Mouse (Mus musculus) adrenal gland, adult 8-10 months (tissue): ENCODE data around the gene 2210017I01Rik. TPM values are rescaled to one million over a fixed set of nuclear protein-coding genes. Genes with fewer than 3 reads are reported as not detected.

Experiments
- DNase-seq: peaks from one replicate; pipeline ENCODE4 v3.0.0; 2022
- total RNA-seq, 4 experiments: library from RNA; stranded (reverse); gene quantifications; 2 replicates each; pipeline ENCODE4 v1.2.4; 2022

Gene 2210017I01Rik
- total RNA-seq, result not detected

DNA sequence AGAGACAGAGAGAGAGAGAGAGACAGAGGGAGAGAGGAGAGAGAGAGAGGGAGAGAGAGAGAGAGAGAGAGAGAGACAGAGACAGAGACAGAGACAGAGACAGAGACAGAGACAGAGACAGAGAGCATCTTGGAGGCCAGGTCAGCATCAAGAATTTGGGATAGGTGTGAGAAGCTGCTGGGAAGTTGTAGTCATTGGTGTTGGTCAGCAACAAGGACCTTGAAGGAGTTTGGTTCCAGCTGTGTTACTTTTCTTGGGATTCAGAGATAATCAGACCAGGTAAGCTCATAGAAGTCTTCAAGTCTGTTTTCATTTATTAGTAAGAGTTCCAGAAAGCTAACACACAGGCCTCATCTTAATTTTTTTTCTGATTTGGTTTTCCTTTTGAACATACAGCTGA, at the start of gene 2210017I01Rik:
Gene 2210017I01Rik (minus strand): TSS at position 101 of the 400 bp plus-strand sequence.
- no peak for DNase-seq

DNA sequence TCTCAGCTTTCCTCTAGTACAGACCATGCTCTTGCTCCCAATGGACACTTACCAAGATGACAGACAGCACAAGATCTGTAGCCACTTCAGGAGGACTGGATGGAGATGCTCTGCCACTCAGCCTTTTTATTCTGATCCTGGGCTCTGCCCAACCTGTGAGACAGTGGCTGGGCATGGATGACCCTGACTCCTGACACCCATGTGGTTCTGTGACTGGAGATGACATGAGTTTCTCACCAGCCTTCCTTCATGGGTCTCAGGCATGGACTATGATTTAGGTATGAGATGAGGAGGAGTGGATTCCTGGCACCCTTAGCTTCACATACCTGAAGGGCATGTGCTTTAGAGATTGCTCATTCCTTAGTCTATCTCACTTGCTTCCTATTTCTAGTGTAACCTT, 49.5 kb upstream of the 2210017I01Rik start, which contains the start of gene Lce1b:
Gene Lce1b (minus strand): TSS at position 101 of the 400 bp plus-strand sequence.
- DNase-seq, result no peak

DNA sequence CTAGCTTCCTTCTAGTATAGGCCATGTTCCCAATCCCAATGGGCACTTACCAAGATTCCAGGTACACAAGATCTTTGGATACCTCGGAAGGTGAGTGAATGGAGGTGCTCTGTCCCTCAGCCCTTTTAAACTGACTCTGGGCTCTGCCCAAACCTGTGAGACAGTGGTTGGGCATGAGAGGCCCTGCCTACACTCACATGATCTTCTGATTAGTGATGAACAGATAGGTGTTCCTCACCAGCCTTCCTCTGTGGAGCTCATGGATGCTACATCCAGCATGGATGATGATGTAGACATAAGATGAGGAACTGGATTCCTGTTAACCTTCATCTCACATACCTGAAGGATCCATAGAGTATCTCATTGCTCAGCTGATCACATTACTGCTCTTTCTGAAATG, 40.9 kb upstream of the 2210017I01Rik start, which contains the start of gene Lce1a1:
Gene Lce1a1 (minus strand): TSS at position 101 of the 400 bp plus-strand sequence.
- DNase-seq, result no peak

DNA sequence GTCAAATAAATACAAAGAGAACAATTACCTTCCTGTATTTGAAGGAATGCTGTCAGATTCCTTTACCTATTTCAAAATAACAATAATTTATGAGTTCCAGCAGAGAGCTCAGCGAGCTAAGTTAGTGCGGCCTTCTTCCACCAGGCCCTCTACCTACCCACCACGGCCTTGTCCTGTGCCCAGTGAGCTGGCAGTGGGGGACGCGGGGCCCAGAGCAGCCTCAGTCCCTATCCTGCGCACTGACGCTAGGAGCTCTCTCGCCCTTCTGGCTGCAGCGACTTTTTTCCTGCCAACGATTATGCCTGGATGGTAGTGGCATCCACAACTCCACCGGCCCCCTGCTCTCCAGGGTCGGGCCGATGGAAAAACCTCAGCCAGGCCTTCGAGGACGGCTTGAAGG, 32.6 kb upstream of the 2210017I01Rik start:
- no peak for DNase-seq

DNA sequence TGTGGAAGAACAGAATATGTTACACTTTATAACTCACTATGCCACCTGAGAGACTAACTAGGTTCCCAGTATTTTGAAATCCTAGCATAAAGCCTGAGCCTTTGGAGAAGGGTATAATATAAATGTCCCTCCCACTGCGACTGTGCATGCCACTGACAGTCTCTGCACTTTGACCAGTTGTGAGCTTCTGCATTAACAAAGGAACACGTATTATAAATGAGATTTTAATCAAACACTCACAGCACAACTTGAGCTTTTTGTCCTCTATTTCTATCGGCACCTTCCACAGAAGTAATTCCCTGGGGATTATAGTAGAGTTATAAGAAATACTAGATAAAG, 31.3 kb upstream of the 2210017I01Rik start:
- no peak for DNase-seq

DNA sequence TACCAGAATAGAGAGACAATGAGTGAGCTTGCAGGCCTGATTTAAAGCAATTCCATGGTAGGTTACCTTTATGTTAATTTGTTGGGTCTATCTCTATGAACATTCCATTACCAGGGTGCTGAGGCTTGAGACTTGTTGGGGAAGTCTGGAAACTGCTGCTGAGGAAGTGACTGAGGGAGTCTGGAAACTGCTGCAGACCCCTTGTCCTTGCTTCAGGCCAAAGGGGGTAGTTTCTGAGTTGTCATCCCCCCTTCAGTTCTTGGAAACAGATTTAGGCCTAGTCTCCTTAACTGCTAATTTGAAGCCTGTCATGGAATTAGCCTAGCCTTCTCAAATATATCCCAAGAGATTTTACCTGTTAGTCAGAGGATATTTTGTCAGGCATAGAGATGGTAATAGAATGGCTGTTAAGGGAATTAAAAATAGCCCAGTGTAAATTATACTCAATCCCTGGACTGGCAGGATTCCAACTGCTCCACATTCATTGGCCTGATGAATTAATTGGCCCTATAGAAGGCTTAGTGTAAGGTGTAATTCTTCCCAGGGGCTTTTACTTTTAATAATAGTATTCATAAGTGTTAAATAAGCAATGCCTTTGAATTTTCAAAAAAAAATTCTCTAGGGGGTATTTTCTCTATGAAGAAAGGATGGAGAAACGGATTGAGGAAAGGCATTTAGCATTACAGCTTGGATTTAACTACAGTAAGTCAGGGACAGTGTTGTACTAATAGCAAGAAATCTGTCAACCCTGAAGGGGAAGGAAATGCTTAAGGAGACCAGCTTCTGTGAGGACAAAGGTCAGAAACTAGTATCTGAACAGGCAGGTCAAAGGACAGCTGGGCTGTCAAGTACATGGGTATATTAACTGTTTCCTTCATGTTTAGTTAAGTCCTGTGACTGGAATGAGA, 30.7 kb upstream of the 2210017I01Rik start:
- no peak for DNase-seq

DNA sequence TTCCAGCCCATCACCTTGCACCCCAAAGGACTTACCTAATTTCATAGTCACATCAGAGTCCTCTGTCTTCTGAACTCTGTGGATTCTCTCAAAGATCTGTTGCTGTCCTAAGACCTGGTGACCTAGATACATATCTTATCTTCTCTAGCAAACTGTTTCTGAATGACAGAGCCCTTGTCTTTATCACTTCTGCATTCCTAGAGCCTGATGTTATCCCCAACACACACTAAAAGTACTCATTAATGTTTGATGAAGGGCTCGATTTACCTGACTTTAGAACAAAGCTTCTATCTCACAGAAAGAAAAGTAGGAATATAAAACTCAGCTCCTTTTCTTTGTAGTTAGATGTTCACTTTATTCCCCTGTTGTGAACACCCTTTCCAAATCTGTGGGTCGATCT, 14.3 kb upstream of the 2210017I01Rik start, which contains the start of gene Lce6a:
Gene Lce6a (minus strand): TSS at position 101 of the 400 bp plus-strand sequence.
- no peak for DNase-seq

DNA sequence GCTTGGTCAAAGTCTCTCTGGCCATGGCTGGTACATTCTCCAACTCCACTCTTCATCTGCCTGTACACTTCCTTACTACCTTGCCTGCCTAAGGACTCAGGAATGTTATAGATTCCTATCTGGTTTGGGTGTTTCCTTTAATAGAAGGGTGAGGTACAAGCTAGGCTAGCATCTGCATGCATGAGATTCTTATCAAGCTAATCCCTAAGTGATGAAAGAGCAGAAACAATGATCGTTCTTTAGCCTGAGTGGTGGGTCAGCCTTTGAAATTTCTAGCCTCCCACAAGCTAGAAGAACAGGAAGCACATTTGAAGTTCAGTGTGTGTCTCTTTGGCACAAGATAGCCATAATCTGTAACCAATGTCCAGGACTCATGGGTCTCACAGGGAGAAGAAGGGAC, 2.5 kb upstream of the 2210017I01Rik start:
- no peak for DNase-seq

DNA sequence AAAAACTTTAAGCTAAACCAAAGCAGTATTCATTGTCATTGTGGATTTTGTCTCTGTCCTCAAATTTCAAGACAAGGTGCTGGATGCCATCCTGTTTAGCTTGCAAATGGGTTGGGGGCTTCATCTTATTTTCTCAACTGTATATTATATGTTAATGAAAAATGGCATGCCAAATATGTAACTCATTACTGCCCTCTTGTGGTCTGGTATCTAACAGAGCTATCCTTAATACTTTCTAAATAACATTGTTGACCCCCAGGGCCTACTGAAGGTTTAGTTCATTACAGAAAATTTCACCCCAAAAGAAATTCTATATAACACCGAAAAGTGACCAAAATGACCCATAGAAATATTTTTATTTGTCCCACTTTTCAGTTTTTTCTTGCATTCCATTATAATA, 5.1 kb downstream of the 2210017I01Rik start:
- no peak for DNase-seq

DNA sequence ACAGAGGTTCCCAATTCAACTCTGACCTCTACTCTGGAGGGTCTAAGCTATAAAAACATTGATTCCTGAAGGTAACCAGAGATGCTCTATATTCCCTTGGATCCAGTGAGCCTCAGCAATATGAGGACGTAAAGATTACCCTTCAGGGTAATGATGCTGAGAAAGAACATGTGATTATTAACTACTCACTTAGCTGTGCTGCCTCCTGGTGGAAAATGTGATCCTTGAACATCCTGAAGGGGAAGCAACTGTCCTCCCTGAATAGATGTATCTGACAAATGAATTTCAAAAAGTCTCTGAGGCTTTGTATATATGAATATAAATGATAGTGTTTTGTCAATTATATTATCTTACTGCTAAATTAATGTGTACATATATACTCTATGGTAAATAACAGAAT, 6.8 kb downstream of the 2210017I01Rik start:
- no peak for DNase-seq

DNA sequence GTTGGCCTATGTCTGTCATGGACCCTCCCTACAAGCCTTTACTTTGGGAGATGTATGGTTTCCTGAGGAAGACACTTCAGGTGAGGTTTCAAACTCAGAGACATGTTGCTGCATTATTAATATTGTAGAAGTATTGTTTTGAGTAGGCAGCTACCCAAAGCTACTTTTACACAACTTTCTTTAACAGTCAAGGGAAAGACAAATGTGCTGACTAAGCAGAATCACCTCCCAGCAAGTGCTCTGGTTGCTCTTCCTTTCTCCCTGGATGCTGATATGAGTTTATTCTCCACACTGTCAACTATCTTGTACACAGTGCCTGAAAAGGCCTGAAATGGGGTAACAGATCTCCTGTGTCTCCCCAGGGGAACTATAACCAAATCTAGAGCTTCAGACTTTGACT, 7.3 kb downstream of the 2210017I01Rik start:
- no peak for DNase-seq

DNA sequence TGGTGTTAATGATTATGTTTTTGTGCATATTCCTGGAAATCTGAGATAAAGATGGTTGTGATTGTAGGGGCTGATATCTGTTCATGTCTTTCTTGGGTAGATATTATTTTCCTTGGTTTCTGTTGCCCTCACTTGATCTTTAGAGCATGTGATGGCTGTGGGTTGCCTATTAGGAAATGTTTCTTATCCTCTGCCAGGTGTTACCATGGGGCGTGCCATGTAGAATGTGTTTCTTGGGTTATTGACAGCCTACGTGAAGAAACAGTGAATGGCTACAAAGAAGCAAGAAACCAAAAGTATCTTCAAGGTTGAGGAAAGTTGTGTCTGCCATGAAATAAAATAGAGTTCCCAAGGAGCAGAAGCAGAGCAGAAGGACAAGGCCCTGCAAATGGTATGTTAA, 8.9 kb downstream of the 2210017I01Rik start:
- no peak for DNase-seq

DNA sequence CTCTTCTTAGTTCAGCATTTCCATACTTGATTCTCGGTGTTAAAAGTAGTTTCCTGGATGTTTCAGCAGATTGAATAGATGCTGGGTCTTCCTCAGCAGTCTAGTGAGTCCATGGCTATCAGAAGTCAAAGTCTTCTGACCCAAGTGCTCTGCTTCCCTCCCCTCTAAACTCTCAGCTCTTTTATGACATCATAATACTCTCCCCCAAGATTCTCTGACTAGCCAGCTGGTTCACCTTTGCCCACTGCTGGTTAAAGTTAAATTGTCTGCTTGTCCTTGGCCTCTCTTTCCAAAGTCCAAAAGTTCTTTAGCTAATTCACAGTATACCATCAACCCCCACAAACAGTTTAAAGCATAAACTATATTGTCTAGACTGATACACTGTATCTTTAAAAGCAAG, 18.4 kb downstream of the 2210017I01Rik start, which contains the start of gene Smcp:
Gene Smcp (minus strand): TSS at position 140 of the 400 bp plus-strand sequence.
- DNase-seq, result no peak

DNA sequence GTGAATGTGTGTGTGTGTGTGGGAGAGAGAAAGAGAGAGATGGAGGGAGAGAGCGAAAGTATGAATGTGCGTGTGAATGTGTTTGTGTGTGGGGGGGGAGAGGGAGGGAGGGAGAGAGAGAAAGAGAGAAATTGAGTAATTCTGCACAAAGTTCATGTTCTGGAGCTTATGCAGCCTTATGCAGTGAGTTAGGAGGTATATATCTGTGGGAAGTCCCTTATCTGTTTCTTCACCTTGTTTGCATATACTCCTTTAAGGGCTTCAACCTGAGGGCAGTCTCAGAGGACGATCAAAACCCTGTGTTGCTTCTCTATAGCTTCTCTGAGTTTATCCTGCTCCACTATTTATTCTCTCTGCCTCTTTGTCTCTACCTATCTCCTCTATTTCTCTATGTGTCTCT, 20.1 kb downstream of the 2210017I01Rik start:
- no peak for DNase-seq

DNA sequence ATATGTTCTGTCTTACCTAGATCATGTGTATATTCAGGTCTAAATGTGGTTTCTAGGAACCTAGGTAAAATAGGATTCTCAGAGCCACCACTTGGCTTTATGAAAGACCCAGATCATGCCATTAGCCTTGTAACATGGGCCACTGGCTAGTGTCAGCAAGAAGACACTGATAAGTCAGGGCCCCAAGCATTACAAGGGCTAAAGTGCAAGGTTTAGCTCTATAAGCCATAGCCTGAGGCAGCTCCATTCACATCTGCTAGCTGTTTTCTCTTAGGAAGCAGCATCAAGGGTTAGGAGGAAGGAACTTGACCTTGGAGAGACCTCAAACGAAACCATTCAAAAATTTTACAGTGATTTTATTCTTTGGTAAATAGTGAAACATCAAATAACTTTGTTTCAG, 22.2 kb downstream of the 2210017I01Rik start:
- DNase-seq, result no peak

DNA sequence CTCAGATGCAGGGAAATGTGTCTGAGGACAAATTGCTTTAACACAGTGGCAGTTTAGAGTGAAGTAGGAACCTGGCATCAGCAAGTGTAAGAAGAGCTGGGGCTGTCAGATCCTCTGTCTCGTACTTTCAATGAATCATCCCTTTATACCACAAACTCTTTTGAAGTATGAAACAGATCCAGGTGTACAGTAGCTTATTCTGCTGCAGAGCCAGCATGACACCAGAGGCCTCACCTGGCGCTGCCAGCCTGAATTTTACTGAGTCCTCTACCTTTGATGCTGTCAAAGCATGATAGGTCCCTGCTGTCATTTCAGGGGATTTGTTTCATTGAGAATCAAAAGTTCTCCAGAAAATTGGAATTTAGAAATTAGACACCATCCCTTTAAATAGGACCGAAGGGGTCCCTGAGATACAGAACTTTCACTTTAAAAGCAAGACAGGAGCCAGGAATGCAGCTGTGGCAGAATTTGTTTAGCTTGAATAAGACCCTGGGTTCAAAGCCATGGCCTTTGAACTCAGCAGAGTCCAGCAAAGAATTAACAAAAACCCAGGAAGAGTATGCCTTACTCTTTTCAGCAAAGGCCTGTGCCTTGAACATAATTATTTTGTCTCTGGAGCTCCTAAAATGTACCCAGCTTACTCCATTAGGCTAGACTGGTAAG, 24.0 kb downstream of the 2210017I01Rik start:
- no peak for DNase-seq

DNA sequence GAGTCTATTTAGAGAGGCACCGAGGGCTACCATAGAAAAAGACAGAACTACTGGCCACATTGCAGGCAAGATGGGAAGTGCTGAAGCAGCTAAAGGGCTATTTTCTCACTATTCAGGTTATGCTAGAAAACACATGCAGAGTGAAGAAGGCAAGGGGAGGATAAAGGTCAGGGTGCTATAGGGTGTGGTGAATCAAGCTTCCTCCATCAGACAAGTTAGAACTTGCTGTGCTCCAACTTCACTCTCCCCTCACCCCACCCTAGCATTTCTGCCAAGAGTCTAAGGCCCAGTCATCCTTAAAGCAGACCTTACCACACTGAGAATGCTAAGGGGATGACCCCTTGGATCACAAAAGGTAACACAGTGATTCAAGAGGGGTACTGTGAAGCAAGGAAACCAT, 27.8 kb downstream of the 2210017I01Rik start:
- no peak for DNase-seq

DNA sequence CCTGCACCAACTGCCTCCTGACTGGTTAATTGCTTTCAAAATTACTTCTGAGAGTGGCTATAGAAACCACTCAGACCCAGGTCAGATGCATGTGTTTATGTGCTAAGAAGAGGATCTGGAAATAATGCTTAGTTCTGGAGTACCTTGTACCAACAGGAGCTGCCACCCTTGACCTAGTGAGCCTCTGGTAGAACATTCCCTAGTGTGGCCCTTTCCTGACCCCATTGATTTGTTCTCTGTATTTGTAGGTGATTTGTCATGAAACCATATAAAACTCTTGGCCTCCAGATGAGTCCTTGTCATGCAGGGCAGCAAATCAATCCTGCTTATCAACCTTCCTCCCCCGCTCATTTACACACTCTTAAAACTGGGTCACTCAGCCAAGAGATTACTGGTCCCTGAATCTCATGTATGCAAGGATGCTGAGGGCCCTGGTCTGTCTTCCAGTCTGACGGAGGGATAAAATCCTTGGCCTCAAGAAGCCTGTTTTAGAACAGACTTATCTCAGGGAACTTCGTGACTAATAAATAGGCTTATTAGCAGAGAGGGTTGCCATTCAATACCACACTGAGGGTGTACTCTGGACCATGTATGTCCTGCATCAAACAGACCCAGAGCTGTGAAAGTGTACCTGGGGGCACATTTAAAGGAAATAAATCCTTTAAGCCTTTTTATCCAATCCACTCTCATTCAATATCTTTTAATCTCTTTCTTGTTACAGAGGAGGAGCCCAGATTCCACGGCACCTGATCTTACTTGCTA, 28.5 kb downstream of the 2210017I01Rik start:
- DNase-seq, result no peak

DNA sequence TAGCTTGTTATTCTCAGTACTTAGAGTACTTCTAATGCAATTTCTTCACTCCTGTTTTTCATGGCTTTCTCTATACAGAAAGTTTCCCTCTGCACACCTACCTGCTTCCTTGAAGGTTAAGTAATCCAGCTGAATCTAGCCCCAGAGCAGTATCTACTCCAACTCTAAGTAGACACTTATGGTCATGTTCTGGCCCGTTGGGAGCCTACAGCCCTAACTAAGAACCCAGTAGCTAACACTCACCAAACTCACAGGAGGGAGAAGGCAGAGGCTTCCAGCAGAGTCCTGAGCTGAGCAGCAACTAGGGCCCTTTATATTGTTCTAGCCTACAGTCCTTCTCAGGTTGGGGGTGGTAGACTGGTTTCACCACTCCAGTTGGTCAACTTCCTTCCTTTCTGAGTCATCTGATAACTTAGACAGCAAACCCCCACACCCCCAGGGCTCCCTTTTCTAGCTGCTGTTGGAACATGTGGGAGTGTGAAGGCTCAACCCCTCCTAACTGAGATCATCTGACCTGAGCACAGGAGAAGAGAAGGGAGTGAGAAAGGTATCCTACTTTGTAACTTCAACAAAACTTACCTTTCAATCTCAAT, 33.7 kb downstream of the 2210017I01Rik start, which contains the start of gene Ivl:
Gene Ivl (minus strand): TSS at position 287 of the 593 bp plus-strand sequence.
- no peak for DNase-seq

DNA sequence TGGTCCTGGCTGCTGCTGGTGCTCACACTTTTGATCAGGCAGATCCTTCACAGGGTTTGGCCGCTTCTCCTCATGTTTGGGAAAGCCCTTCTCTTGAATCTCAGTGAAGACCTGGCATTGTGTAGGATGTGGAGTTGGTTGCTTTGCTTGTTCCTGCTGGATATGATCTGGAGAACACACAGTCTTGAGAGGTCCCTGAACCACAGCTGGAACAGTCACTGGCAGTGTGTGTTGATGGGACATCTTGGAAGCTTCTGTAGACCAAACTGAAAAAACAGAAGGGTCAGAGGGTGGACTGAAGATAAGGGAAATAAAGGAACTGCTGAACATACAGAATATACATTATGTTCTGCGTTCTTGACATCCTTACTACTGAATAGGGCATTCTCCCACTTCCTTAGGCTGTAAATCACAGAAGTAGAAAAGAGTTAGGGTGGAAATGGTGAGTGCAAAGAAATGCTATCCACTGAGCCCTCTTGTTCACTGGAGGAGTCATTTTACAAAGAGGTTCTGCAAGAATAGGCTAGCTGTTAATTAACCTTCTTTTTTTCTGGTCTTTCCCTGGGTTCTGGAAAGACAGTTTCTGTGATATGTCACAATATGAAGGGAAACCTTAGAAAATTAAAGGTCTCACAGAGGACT, 34.7 kb downstream of the 2210017I01Rik start:
- DNase-seq, result no peak

DNA sequence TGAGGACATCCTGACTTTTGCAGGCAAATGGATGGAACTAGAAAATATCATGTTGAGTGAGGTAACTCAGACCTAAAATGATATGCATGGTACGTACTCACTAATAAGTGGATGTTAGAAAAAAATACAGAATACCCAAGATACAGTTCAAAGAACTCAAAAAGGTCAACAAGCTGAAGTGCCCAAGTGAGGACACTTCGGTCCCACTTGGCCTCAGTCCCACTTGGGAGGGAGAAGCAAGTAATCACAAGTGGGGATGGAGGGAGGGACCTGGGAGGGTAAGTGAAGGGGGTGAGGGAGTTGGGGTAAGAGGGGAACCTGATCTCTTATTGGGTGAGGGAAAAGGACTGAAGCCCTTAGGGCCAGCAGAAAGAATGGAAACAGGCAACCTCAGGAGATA, 38.5 kb downstream of the 2210017I01Rik start:
- DNase-seq, result no peak

DNA sequence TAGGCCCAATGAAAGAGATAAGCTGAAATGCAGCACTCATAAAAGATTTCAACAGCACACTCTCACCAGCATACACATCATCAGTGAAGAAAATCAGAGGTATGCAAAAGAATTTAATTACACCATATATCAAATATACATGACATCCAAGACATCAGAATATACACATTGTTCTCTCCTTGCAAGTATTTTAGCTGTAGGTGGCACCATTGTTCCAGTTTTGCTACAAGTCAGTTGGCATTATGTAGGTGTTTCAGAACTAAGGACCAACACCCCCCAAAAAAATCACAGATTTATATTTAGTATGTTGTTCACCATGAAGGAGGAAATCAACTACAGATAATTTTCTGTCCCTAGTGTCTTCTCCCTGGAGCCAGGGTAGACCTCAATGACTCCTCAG, 41.9 kb downstream of the 2210017I01Rik start:
- no peak for DNase-seq
